Mouse (Mus musculus) bone marrow macrophage, adult 2 months (primary cell): ENCODE measurements around the gene Sowahb.

ENCODE experiments used
- CTCF ChIP-seq: IDR thresholded peaks from 2 replicates; pipeline ENCODE4 v1.5.1; 2012; ENCODE audit warnings: low read depth, mild to moderate bottlenecking, low read length, moderate library complexity
- POLR2A ChIP-seq: IDR thresholded peaks from 2 replicates; pipeline ENCODE4 v1.6.1; 2012; ENCODE audit warnings: mild to moderate bottlenecking, low read depth, low read length, borderline replicate concordance

GRCm38 (mm10) chr5:93036254-93036653 is 8.6 kb downstream of the Sowahb start:
- TF ChIP-seq CTCF (no peak), POLR2A (no peak)
